Mouse (Mus musculus): Measurements from ENCODE around the gene Nrp2.

Gene Nrp2

GRCm38 (mm10) chr1:62859556-62860300 lies 156.6 kb downstream of the Nrp2 start:
- DNase-seq (ENCODE audit: low spot score in 2 of 2) = no peak

- DNase-seq (ENCODE audit: low spot score in 2 of 2) = no peak
These were observed 157.2 kb downstream of the Nrp2 start for GRCm38 (mm10) chr1:62860327-62860726.

GRCm38 (mm10) chr1:62860788-62861187 lies 157.7 kb downstream of the Nrp2 start:
- DNase-seq (ENCODE audit: low spot score in 2 of 2) = no peak

Measured in right cerebral cortex, postnatal 36 days (tissue).